Mouse (Mus musculus) CD8-positive naive resting alpha-beta T cell, adult 57 days (primary cell): Measurements from ENCODE around the gene Fam83c. TPM values are rescaled to one million over a fixed set of nuclear protein-coding genes. Genes with fewer than 3 reads are reported as not detected.

Experiments used
- total RNA-seq: library from RNA; stranded (reverse); gene quantifications from one replicate; pipeline ENCODE4 v1.2.4, GENCODE M21; 2023

Fam83c gene
- total RNA-seq = 0.24 TPM

GRCm38 (mm10) chr2:155834732-155835131, at the start of gene Fam83c:
Fam83c (minus strand) TSS chr2:155834854.

DNA sequence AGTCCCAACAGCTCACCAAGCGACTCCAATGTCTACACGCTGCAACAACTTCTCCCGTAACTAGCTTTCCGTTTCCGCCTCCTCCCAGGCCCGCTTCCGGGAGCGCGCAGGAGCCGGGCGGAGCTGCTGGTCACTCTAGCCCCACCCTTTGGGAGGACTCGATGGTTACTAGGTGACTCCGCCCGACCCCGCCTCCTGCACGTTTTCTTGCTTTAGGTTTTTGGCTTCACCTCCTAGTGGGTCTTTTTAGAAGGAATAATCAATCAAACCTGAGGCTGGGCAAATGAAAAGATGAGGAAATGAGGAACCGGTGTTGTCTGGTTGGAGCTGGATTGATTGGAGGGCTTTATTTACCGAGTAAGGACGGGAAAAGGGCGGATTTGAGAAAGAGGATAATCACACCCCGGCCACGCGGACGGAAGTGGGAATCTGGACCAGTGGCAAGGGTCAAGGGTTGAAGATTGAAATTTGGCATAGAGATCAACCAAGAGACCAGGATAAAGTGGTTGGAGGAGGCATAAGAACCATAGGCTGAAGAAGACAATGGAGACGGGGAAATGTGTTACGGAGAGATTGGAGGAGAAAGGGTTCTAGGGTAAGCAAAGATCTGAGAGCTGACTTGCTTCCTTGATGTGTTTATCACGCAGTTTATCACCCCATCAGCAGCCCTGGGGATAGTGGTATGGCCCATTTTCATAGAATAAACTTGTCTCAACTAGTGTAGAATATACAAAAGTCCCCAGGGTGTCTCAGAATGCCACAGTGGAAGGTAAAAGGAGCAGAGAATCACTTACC, 7.8 kb downstream of the Fam83c start, which contains the start of gene Eif6:
Gene Eif6 (minus strand): TSS at position 296 of the 795 bp plus-strand sequence.

DNA sequence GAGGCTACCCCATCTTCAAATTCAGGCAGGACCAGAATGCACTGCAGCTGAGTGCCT, 15.4 kb downstream of the Fam83c start, which contains the start of gene BC029722:
Gene BC029722 (minus strand): TSS at position 35 of the 57 bp plus-strand sequence.

Other genes starting within 250 kb of the Fam83c start
- gene Gss, start 242.0 kb downstream of the Fam83c start, total RNA-seq = 14.9 TPM
- gene Myh7b, start 223.6 kb downstream of the Fam83c start, total RNA-seq = not detected
- gene Trpc4ap, start 142.5 kb downstream of the Fam83c start, total RNA-seq = 199 TPM
- gene Edem2, start 105.4 kb downstream of the Fam83c start, total RNA-seq = 30.8 TPM
- not detected for gene Gm17581, start 99.0 kb downstream of the Fam83c start, total RNA-seq
- gene Procr, start 83.7 kb downstream of the Fam83c start, total RNA-seq = not detected
- not detected for gene Mmp24, start 59.5 kb downstream of the Fam83c start, total RNA-seq
- 21.4 TPM for gene BC029722, start 15.4 kb downstream of the Fam83c start, total RNA-seq
- gene Eif6, start 7.9 kb downstream of the Fam83c start, total RNA-seq = 120 TPM
- 40.3 TPM for gene Uqcc1, start 95.5 kb upstream of the Fam83c start, total RNA-seq
- not detected for gene Gm15557, start 105.9 kb upstream of the Fam83c start, total RNA-seq
- gene Gdf5, start 110.5 kb upstream of the Fam83c start, total RNA-seq = not detected
- 62.5 TPM for gene Cep250, start 121.6 kb upstream of the Fam83c start, total RNA-seq
- 2.8 TPM for gene 6430550D23Rik, start 173.1 kb upstream of the Fam83c start, total RNA-seq
- 59.8 TPM for gene Ergic3, start 173.2 kb upstream of the Fam83c start, total RNA-seq
- gene Fer1l4, start 218.1 kb upstream of the Fam83c start, total RNA-seq = not detected
- gene Spag4, start 230.3 kb upstream of the Fam83c start, total RNA-seq = 4.1 TPM